Mouse (Mus musculus) WW6 (cell line): ENCODE measurements around the gene Usp4.

ENCODE experiments used
- DNase-seq: peaks from one replicate; pipeline ENCODE4 v3.0.0-alpha.2; 2013; ENCODE audit warnings: low read depth, low spot score

The Usp4 gene

DNA sequence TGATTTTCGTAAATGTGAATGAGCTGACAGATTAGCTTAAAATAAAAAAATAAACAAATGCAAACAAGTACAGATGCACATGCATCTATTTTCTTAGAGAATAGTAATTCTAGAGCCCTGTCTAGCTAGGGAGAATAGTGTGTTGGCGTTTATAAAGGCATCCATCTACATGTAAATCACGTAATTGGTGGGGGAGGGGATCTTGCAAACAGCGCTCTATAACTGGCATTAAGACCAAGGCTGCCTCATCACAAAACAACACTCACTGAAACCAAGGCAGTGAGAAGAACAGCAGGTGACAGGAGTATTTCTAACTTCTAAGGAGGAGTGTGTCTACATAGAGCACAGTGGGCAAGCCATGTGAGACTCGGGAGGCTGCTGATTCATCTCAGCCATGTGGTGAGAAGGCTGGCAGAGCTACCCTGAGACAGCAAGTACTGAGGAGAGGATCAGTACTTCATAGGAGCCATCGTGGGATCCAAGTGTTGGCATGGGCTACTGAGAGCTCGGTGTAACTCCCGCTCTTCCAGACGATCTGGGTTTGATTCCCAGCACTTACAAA is 63.8 kb downstream of the Usp4 start:
- DNase-seq = no peak

GRCm38 (mm10) chr9:108412221-108412620 is 64.6 kb downstream of the Usp4 start:
- no peak for DNase-seq

DNA sequence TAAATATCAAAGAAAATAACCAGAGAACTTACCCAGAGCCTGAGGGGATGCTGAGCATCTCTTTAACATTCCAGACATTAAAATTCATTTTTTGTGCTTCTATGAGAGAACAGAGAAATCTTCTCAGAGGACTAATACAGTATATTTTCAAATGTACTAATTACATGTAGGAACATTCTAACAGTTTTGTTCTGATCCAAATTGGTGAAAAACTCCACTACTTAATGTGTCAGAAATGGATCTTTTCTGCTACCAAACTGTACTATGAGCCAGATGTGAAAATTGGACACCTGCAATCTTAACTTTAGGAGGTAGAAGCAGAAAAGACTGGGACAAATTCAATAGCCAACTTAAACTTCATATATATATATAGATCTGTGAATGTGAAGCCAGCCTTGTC is 80.7 kb downstream of the Usp4 start, which contains the start of gene Ccdc36:
Gene Ccdc36 (minus strand): TSS at position 101 of the 400 bp plus-strand sequence.
- no peak for DNase-seq

DNA sequence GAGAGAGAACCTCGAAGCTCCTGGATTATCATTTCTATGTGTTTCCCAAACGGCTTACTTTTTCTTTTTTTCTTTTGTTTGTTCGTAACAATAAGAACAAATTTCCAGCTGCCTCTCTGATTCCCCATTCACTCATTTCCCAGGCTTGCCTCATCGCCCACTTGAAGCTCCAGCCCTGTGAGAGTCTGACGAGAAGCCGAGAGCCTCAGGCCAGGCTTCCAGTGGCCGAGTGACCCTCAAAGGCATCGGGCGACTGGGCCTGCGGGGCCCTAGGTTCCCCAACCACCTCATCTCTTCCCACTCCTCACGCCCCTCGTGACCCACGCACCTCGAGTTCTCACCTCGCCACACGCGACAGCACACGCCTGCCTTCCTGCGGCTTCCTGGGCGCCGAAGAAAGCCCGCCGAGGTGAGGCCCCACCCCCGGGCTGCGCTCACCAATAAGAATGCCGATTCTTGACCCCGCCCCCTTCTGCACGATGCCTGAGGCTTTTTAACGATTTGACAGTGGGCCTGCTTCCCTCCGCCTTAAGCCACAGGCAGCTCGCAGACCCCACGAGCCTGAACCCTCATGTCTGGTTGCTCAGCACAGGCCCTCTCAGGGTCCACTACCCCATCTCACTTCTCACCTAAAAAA is 83.9 kb downstream of the Usp4 start:
- DNase-seq = peak; percentile 62

GRCm38 (mm10) chr9:108436182-108436581 is 88.5 kb downstream of the Usp4 start, which contains the start of gene BC048562:
Gene BC048562, plus strand, starts transcription at chr9:108436482.
- no peak for DNase-seq

GRCm38 (mm10) chr9:108439176-108439575 is 91.5 kb downstream of the Usp4 start:
- no peak for DNase-seq

DNA sequence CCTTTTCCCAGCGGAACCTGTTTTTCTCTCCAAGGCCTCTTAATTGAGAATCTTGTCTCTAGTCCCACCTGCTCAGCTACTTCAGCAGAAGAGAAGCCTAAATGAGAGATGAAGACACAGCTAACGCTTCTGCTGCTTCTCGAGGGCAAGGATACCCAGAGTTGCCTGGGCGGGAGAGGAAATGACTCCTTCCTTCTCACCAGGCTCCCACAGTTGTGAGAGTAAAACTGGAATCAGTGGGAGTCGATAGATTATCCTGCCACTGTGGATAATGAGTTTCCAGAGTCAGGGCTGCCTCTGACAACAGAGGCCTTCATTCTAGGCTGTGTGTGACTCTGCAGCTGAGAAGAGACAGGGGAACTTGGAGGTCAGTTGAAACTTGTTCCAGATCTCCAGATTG is 92.8 kb downstream of the Usp4 start:
- DNase-seq = no peak

GRCm38 (mm10) chr9:108441236-108441919 is 93.7 kb downstream of the Usp4 start:
- no peak for DNase-seq
